Mouse (Mus musculus): ENCODE results near the gene Ager. TPM values are rescaled to one million over a fixed set of nuclear protein-coding genes. Genes with fewer than 3 reads are reported as not detected.
A peak's percentile ranks its signal among the peaks of the same experiment; 100 is the strongest.

The Ager gene
- polyA plus RNA-seq, 1 experiment = not detected

GRCm38 (mm10) chr17:34569919-34570318 lies 27.7 kb upstream of the Ager start:
- Histone ChIP-seq H3K4me3 (ENCODE audit: insufficient read depth, low read depth, low read length) (no peak overlapping the region), H3K4me1 (ENCODE audit: control insufficient read depth, insufficient read depth, insufficient read length, low read length) (no peaks in the 10 kb centered on the region), H3K27ac (replicated peaks; ENCODE audit: low read depth, low read length) (no peak overlapping the region)

- H3K4me3 ChIP-seq (ENCODE audit: insufficient read depth, low read depth, low read length) = no peak overlapping the region
- H3K4me1 ChIP-seq (ENCODE audit: control insufficient read depth, insufficient read depth, insufficient read length, low read length) = no peaks in the 10 kb centered on the region
- no peak overlapping the region for H3K27ac ChIP-seq (replicated peaks; ENCODE audit: low read depth, low read length)
Measured at GRCm38 (mm10) chr17:34571875-34572274, 25.8 kb upstream of the Ager start.

- Histone ChIP-seq H3K4me1 (ENCODE audit: control insufficient read depth, insufficient read depth, insufficient read length, low read length) (no peaks in the 10 kb centered on the region), H3K27ac (replicated peaks; ENCODE audit: low read depth, low read length) (no peak overlapping the region), H3K4me3 (ENCODE audit: insufficient read depth, low read depth, low read length) (no peak overlapping the region)
Measured at GRCm38 (mm10) chr17:34572361-34572760, 25.3 kb upstream of the Ager start.

- no peak overlapping the region for H3K27ac ChIP-seq (replicated peaks; ENCODE audit: low read depth, low read length)
- H3K4me1 ChIP-seq (ENCODE audit: control insufficient read depth, insufficient read depth, insufficient read length, low read length) = no peaks in the 10 kb centered on the region
- H3K4me3 ChIP-seq (ENCODE audit: insufficient read depth, low read depth, low read length) = no peak overlapping the region
Measured at GRCm38 (mm10) chr17:34576577-34576976, 21.1 kb upstream of the Ager start.

GRCm38 (mm10) chr17:34578070-34578469 lies 19.6 kb upstream of the Ager start:
- H3K4me3 ChIP-seq (ENCODE audit: insufficient read depth, low read depth, low read length) = no peak overlapping the region
- no peaks in the 10 kb centered on the region for H3K4me1 ChIP-seq (ENCODE audit: control insufficient read depth, insufficient read depth, insufficient read length, low read length)
- no peak overlapping the region for H3K27ac ChIP-seq (replicated peaks; ENCODE audit: low read depth, low read length)

- H3K4me3 ChIP-seq (ENCODE audit: insufficient read depth, low read depth, low read length) = no peak overlapping the region
- H3K4me1 ChIP-seq (ENCODE audit: control insufficient read depth, insufficient read depth, insufficient read length, low read length) = 0 out of 2 replicates have a peak, but pooled peaks cover 4% of the 10 kb centered on the region
- H3K27ac ChIP-seq (replicated peaks; ENCODE audit: low read depth, low read length) = no peak overlapping the region
Measured at GRCm38 (mm10) chr17:34582528-34582927, 15.1 kb upstream of the Ager start.

GRCm38 (mm10) chr17:34583397-34583796 lies 14.3 kb upstream of the Ager start:
- H3K4me1 ChIP-seq (ENCODE audit: control insufficient read depth, insufficient read depth, insufficient read length, low read length) = 0 out of 2 replicates have a peak, but pooled peaks cover 8% of the 10 kb centered on the region
- H3K27ac ChIP-seq (replicated peaks; ENCODE audit: low read depth, low read length) = no peak overlapping the region
- no peak overlapping the region for H3K4me3 ChIP-seq (ENCODE audit: insufficient read depth, low read depth, low read length)

GRCm38 (mm10) chr17:34583819-34584218 lies 13.8 kb upstream of the Ager start:
- Histone ChIP-seq H3K4me3 (ENCODE audit: insufficient read depth, low read depth, low read length) (no peak overlapping the region), H3K4me1 (ENCODE audit: control insufficient read depth, insufficient read depth, insufficient read length, low read length) (0 out of 2 replicates have a peak, but pooled peaks cover 9% of the 10 kb centered on the region), H3K27ac (replicated peaks; ENCODE audit: low read depth, low read length) (no peak overlapping the region)

- no peak overlapping the region for H3K27ac ChIP-seq (replicated peaks; ENCODE audit: low read depth, low read length)
- H3K4me1 ChIP-seq (ENCODE audit: control insufficient read depth, insufficient read depth, insufficient read length, low read length) = peaks cover 12% of the 10 kb centered on the region; the same call in 1 of the 2 replicates
- no peak overlapping the region for H3K4me3 ChIP-seq (ENCODE audit: insufficient read depth, low read depth, low read length)
Measured at GRCm38 (mm10) chr17:34585121-34585520, 12.5 kb upstream of the Ager start.

GRCm38 (mm10) chr17:34585877-34586771 lies 11.5 kb upstream of the Ager start:
- Histone ChIP-seq H3K27ac (replicated peaks; ENCODE audit: low read depth, low read length) (peak overlapping the region; percentile 59), H3K4me1 (ENCODE audit: control insufficient read depth, insufficient read depth, insufficient read length, low read length) (peaks cover 16% of the 10 kb centered on the region), H3K4me3 (ENCODE audit: insufficient read depth, low read depth, low read length) (peak overlapping the region; percentile 87)

GRCm38 (mm10) chr17:34586796-34587422 lies 10.8 kb upstream of the Ager start:
- peaks cover 16% of the 10 kb centered on the region for H3K4me1 ChIP-seq (ENCODE audit: control insufficient read depth, insufficient read depth, insufficient read length, low read length)
- H3K4me3 ChIP-seq (ENCODE audit: insufficient read depth, low read depth, low read length) = peak overlapping the region; percentile 87
- peak overlapping the region; percentile 90 for H3K27ac ChIP-seq (replicated peaks; ENCODE audit: low read depth, low read length)

GRCm38 (mm10) chr17:34587423-34587811 lies 10.2 kb upstream of the Ager start:
- Histone ChIP-seq H3K4me3 (ENCODE audit: insufficient read depth, low read depth, low read length) (peak overlapping the region; percentile 87), H3K4me1 (ENCODE audit: control insufficient read depth, insufficient read depth, insufficient read length, low read length) (peaks cover 16% of the 10 kb centered on the region), H3K27ac (replicated peaks; ENCODE audit: low read depth, low read length) (peak overlapping the region; percentile 90)

GRCm38 (mm10) chr17:34587814-34588213 lies 9.8 kb upstream of the Ager start:
- peak overlapping the region; percentile 81 for H3K27ac ChIP-seq (replicated peaks; ENCODE audit: low read depth, low read length)
- peaks cover 16% of the 10 kb centered on the region for H3K4me1 ChIP-seq (ENCODE audit: control insufficient read depth, insufficient read depth, insufficient read length, low read length)
- H3K4me3 ChIP-seq (ENCODE audit: insufficient read depth, low read depth, low read length) = peak overlapping the region; percentile 87

GRCm38 (mm10) chr17:34588767-34589166 lies 8.9 kb upstream of the Ager start:
- H3K4me3 ChIP-seq (ENCODE audit: insufficient read depth, low read depth, low read length) = no peak overlapping the region
- peaks cover 16% of the 10 kb centered on the region for H3K4me1 ChIP-seq (ENCODE audit: control insufficient read depth, insufficient read depth, insufficient read length, low read length)
- H3K27ac ChIP-seq (replicated peaks; ENCODE audit: low read depth, low read length) = 0 out of 2 replicates have a peak overlapping the region, but pooled peaks have one; percentile 6

- Histone ChIP-seq H3K4me1 (ENCODE audit: control insufficient read depth, insufficient read depth, insufficient read length, low read length) (peaks cover 16% of the 10 kb centered on the region), H3K4me3 (ENCODE audit: insufficient read depth, low read depth, low read length) (peak overlapping the region; percentile 34), H3K27ac (replicated peaks; ENCODE audit: low read depth, low read length) (peak overlapping the region; percentile 82)
Measured at GRCm38 (mm10) chr17:34589206-34589605, 8.5 kb upstream of the Ager start.
